15 mouse cellular contexts compared by ENCODE assay signal in the genomic region with DNA sequence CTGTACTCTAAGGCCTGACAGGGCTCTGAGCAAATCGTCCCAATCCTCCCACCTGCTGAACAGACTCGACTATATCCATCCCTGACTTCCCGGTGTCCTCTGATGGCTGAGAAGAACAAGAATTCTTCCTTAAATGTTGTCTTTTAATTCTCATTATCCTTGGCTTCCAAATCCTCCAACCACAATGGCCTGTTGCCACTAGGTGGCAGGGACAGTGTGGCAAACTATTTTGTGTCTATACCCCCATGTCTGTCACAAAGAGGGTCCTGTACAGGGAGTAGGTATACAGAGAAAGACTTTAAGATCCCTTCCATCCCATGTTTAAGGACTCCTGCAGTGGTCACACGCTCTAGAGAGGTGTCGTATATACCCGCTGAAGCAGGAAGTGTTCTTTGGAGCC. TPM values are rescaled to one million over a fixed set of nuclear protein-coding genes. Genes with fewer than 3 reads are reported as not detected.
DNase-seq lines count a peak whose midpoint lies in the region; ATAC-seq and TF ChIP-seq lines count a peak whose summit lies in the region.
"Had no signal": no experiment of that assay in that cellular context is flagged by ENCODE, and none has a peak within 500 bp of the region (broad histone marks: within the 10 kb centered on the region; RNA-seq: fewer than 3 reads in every experiment).

No protein-coding gene starts in this region.

- H3K36me3 ChIP-seq in heart, embryonic 11.5 days (ENCODE audit: control insufficient read depth, insufficient read depth, low read length), result no peaks in the 10 kb centered on the region
- no peaks in the 10 kb centered on the region for H3K36me3 ChIP-seq in kidney, adult 2 months (ENCODE audit: control insufficient read depth, insufficient read depth, low read length)
- no peaks in the 10 kb centered on the region for H3K36me3 ChIP-seq in thymus, adult 2 months (ENCODE audit: control insufficient read depth, insufficient read depth, low read length)
- H3K36me3 ChIP-seq: hindbrain, embryonic 13.5 days; liver, embryonic 13.5 days; midbrain, embryonic 13.5 days had no signal

- no peak for DNase-seq in heart, adult 18-20 months
- DNase-seq in kidney, adult 2 months, result no peak
- DNase-seq in kidney, adult 9 months, result no peak
- DNase-seq in thymus, postnatal 4 days, result peak; percentile 34
- no peak for DNase-seq in thymus, adult 2 months
- DNase-seq: cerebellum, adult 11-12 months; liver, embryonic 13.5 days; thymus, postnatal 25 days had no signal

- H3K27me3 ChIP-seq in heart, embryonic 11.5 days (ENCODE audit: control insufficient read depth, insufficient read depth, low read length), result no peaks in the 10 kb centered on the region
- H3K27me3 ChIP-seq in kidney, adult 2 months (replicated peaks; ENCODE audit: control insufficient read depth, insufficient read depth, low read length), result no peaks in the 10 kb centered on the region
- H3K27me3 ChIP-seq in thymus, adult 2 months (ENCODE audit: control insufficient read depth, insufficient read depth, low read length), result no peaks in the 10 kb centered on the region; the same call in 1 of the 2 replicates

- peak; percentile 20; the same call in 1 of the 2 replicates for TF ChIP-seq CTCF in kidney, adult 2 months (conservative IDR thresholded peaks at IDR 0.05; ENCODE audit: insufficient read depth, insufficient read length, low read depth, low read length)
- no peak for TF ChIP-seq CTCF in thymus, adult 2 months (IDR thresholded peaks at IDR 0.05; ENCODE audit: borderline replicate concordance, control insufficient read depth, extremely low read depth, insufficient read depth, low read length, poor library complexity)

- no peaks in the 10 kb centered on the region for H3K9me3 ChIP-seq in heart, embryonic 11.5 days (replicated peaks; ENCODE audit: control insufficient read depth, low read length)
- H3K9me3 ChIP-seq: hindbrain, embryonic 13.5 days; liver, embryonic 13.5 days; midbrain, embryonic 13.5 days had no signal

- H3K9ac ChIP-seq in heart, embryonic 11.5 days (ENCODE audit: low read depth, low read length), result no peak overlapping the region
- H3K9ac ChIP-seq: hindbrain, embryonic 13.5 days; liver, embryonic 13.5 days; midbrain, embryonic 13.5 days had no signal

- ATAC-seq in heart, embryonic 11.5 days (replicated peaks; ENCODE audit: insufficient number of reproducible peaks, low FRiP score, low TSS enrichment), result no peak
- ATAC-seq in activated CD4-positive, CD25-positive, alpha-beta regulatory T cell, adult 4 months, result no peak
- ATAC-seq: CD4-positive, CD25-positive, alpha-beta regulatory T cell, adult 4 months; midbrain, embryonic 13.5 days had no signal

- TF ChIP-seq POLR2A in kidney, adult 2 months (IDR thresholded peaks at IDR 0.05; ENCODE audit: low read depth, low read length), result no peak
- no peak for TF ChIP-seq POLR2A in thymus, adult 2 months (IDR thresholded peaks at IDR 0.05; ENCODE audit: control insufficient read depth, extremely low read depth, insufficient read depth, low read length, poor library complexity)

- H3K4me3 ChIP-seq in heart, embryonic 11.5 days (ENCODE audit: low read depth, low read length), result no peak overlapping the region
- no peak overlapping the region for H3K4me3 ChIP-seq in kidney, adult 2 months (ENCODE audit: insufficient read depth, low read depth, low read length)
- no peak overlapping the region for H3K4me3 ChIP-seq in thymus, adult 2 months (ENCODE audit: control insufficient read depth, insufficient read depth, low read length)
- H3K4me3 ChIP-seq: erythroblast, embryonic 14.5 days; hindbrain, embryonic 13.5 days; liver, embryonic 13.5 days; midbrain, embryonic 13.5 days had no signal

- H3K4me1 ChIP-seq in heart, embryonic 11.5 days (ENCODE audit: control insufficient read depth, insufficient read depth, low read length), result peaks cover 57% of the 10 kb centered on the region
- peaks cover 11% of the 10 kb centered on the region for H3K4me1 ChIP-seq in kidney, adult 2 months (ENCODE audit: control insufficient read depth, insufficient read depth, low read length)
- peaks cover 7% of the 10 kb centered on the region for H3K4me1 ChIP-seq in thymus, adult 2 months (replicated peaks; ENCODE audit: control insufficient read depth, insufficient read depth, low read length)

- H3K4me2 ChIP-seq in heart, embryonic 11.5 days, result peak overlapping the region; percentile 59
- H3K4me2 ChIP-seq: liver, embryonic 13.5 days; midbrain, embryonic 13.5 days had no signal

- WGBS in heart, embryonic 11.5 days (ENCODE audit: insufficient replicate concordance), result 48% methylated on average over 6 of the region's 6 CpGs
- 76% methylated on average over 6 of the region's 6 CpGs for WGBS in kidney, adult 2 months
- 63% methylated on average over 6 of the region's 6 CpGs for WGBS in thymus, adult 2 months

- peak overlapping the region; percentile 22; the same call in 1 of the 2 replicates for H3K27ac ChIP-seq in heart, embryonic 11.5 days (ENCODE audit: low read depth, low read length)
- H3K27ac ChIP-seq in kidney, adult 2 months (ENCODE audit: insufficient read depth, low read depth, low read length), result no peak overlapping the region
- no peak overlapping the region for H3K27ac ChIP-seq in thymus, adult 2 months (ENCODE audit: control insufficient read depth, insufficient read depth, low read length)
- H3K27ac ChIP-seq: hindbrain, embryonic 13.5 days; liver, embryonic 13.5 days; macrophage; midbrain, embryonic 13.5 days had no signal

RNA-seq across cellular contexts. Expression of gene Atoh8, which starts 14.1 kb away (rescaled TPM):
- 11.6 and 11.8 TPM in 2 replicates for polyA plus RNA-seq in heart, embryonic 11.5 days (2014; fragmentation: Nextera tagmentation; extraction: Ambion mirVana)
- 1 to 10 TPM; 8.3 to 9.1 TPM for total RNA-seq in heart, adult 18-20 months (2021)
- 7.7 and 10.1 TPM in 2 replicates for polyA plus RNA-seq in kidney, adult 2 months (2012; rRNA removed)
- polyA plus RNA-seq in thymus, adult 2 months (2012; rRNA removed), result 3.6 and 3.8 TPM in 2 replicates
- polyA plus RNA-seq in activated CD4-positive, CD25-positive, alpha-beta regulatory T cell, adult 4 months (2017; shearing (Covaris generic)), result not detected
- polyA plus RNA-seq: CD4-positive, CD25-positive, alpha-beta regulatory T cell, adult 4 months; erythroblast, embryonic 14.5 days; macrophage had no signal
